Mouse (Mus musculus) forebrain, embryonic 11.5 days (tissue): ENCODE measurements around the gene Pop5. TPM values are rescaled to one million over a fixed set of nuclear protein-coding genes. Genes with fewer than 3 reads are reported as not detected.

ENCODE experiments used
- ATAC-seq: fragments of 200-750 bp; cut with Nextera tagmentation; replicated peaks from 2 replicates; pipeline ENCODE4 v1.8.0; 2017; ENCODE audit warnings: moderate TSS enrichment; ENCODE audit not compliant: low FRiP score
- DNase-seq: peaks from one replicate; pipeline ENCODE4 v3.0.0-alpha.2; 2017; ENCODE audit warnings: low spot score
- H3K27ac ChIP-seq: fragments of 300-500 bp; sonication (generic); 2 replicates; pipeline ENCODE4 v1.5.1; 2014; ENCODE audit warnings: low read depth, low read length
- H3K27me3 ChIP-seq: fragments of 300-500 bp; sonication (generic); 2 replicates; pipeline ENCODE4 v1.6.1; 2014; ENCODE audit warnings: mild to moderate bottlenecking, low read length, mixed read lengths; ENCODE audit not compliant: control insufficient read depth, insufficient read depth
- H3K36me3 ChIP-seq: fragments of 300-500 bp; sonication (generic); 2 replicates; pipeline ENCODE4 v1.6.1; 2014; ENCODE audit warnings: mild to moderate bottlenecking, low read length, moderate library complexity, mixed read lengths; ENCODE audit not compliant: control insufficient read depth, insufficient read depth
- H3K4me1 ChIP-seq: fragments of 300-500 bp; sonication (generic); replicated peaks from 2 replicates; pipeline ENCODE4 v1.6.1; 2014; ENCODE audit warnings: low read length, mixed read lengths; ENCODE audit not compliant: control insufficient read depth, insufficient read depth
- H3K4me2 ChIP-seq: fragments of 300-500 bp; sonication (generic); 2 replicates; pipeline ENCODE4 v1.6.1; 2014; ENCODE audit warnings: low read depth, mild to moderate bottlenecking, low read length, moderate library complexity, mixed read lengths; ENCODE audit not compliant: severe bottlenecking
- H3K4me3 ChIP-seq: fragments of 300-500 bp; sonication (generic); 2 replicates; pipeline ENCODE4 v1.5.1; 2014; ENCODE audit warnings: low read depth, low read length
- H3K9ac ChIP-seq: fragments of 300-500 bp; sonication (generic); 2 replicates; pipeline ENCODE4 v1.6.1; 2014; ENCODE audit warnings: low read length
- H3K9me3 ChIP-seq: fragments of 300-500 bp; sonication (generic); 2 replicates; pipeline ENCODE4 v1.6.1; 2016; ENCODE audit warnings: low read length, mixed read lengths; ENCODE audit not compliant: control insufficient read depth
- WGBS: fragments of 180-500 bp; shearing (Covaris S2); extraction: QIAGEN DNeasy Blood & Tissue Kit; methylation state at CpG from one replicate; pipeline ENCODE4 v1.1.7; 2014; 5-methylcytosine and 5-hydroxymethylcytosine counted together
- polyA plus RNA-seq: library from polyadenylated mRNA; unstranded; fragments of >200 nt; fragmentation: Nextera tagmentation; extraction: Ambion mirVana; gene quantifications from 2 replicates; pipeline ENCODE4 v1.2.1, GENCODE M21; 2014

Gene Pop5
- polyA plus RNA-seq, 1 experiment from 2014 or later = 105 TPM

- 0 out of 2 replicates have a peak, but pooled peaks have one; percentile 42 for ATAC-seq
- peak; percentile 75 for DNase-seq
- Histone ChIP-seq H3K4me2 (peak overlapping the region; percentile 100), H3K27ac (no peak overlapping the region), H3K27me3 (peaks cover 53% of the 10 kb centered on the region), H3K9me3 (no peaks in the 10 kb centered on the region), H3K4me1 (peaks cover 14% of the 10 kb centered on the region), H3K9ac (peak overlapping the region; percentile 63), H3K36me3 (no peaks in the 10 kb centered on the region), H3K4me3 (peak overlapping the region; percentile 64)
- WGBS = under 1% methylated on average over 34 of the region's 34 CpGs
Measured at GRCm38 (mm10) chr5:115193226-115193625, 42.4 kb upstream of the Pop5 start.

GRCm38 (mm10) chr5:115193669-115194625, 41.7 kb upstream of the Pop5 start, which contains the start of gene Cabp1:
TSS of gene Cabp1 (minus strand) at chr5:115194381.
- DNase-seq (peak; percentile 88), ATAC-seq (peak; percentile 60)
- peak within 1 kb of the TSS; percentile 100 for H3K4me2 ChIP-seq
- no peaks in the 10 kb centered on the region for H3K9me3 ChIP-seq
- no peak within 1 kb of the TSS for H3K27ac ChIP-seq
- under 1% methylated on average over 88 of the region's 116 CpGs for WGBS
- no peaks in the 10 kb centered on the region for H3K36me3 ChIP-seq
- H3K27me3 ChIP-seq = peaks cover 53% of the 10 kb centered on the region
- H3K4me3 ChIP-seq = peak within 1 kb of the TSS; percentile 64
- peak within 1 kb of the TSS; percentile 63 for H3K9ac ChIP-seq
- peaks cover 14% of the 10 kb centered on the region for H3K4me1 ChIP-seq

GRCm38 (mm10) chr5:115194626-115195221, 40.9 kb upstream of the Pop5 start:
- peak overlapping the region; percentile 63 for H3K9ac ChIP-seq
- no peaks in the 10 kb centered on the region; the same call in 1 of the 2 replicates for H3K9me3 ChIP-seq
- peaks cover 14% of the 10 kb centered on the region for H3K4me1 ChIP-seq
- ATAC-seq (peak; percentile 42), DNase-seq (no peak)
- H3K4me2 ChIP-seq = peak overlapping the region; percentile 100
- peak overlapping the region; percentile 64 for H3K4me3 ChIP-seq
- H3K36me3 ChIP-seq = no peaks in the 10 kb centered on the region
- 7% methylated on average over 12 of the region's 12 CpGs for WGBS
- no peak overlapping the region for H3K27ac ChIP-seq
- peaks cover 53% of the 10 kb centered on the region for H3K27me3 ChIP-seq

- H3K36me3 ChIP-seq = no peaks in the 10 kb centered on the region
- H3K4me2 ChIP-seq = peak overlapping the region; percentile 55
- 0 out of 2 replicates have a peak overlapping the region, but pooled peaks have one; percentile 0 for H3K27ac ChIP-seq
- DNase-seq = no peak
- 11% methylated on average over 23 of the region's 23 CpGs for WGBS
- peak overlapping the region; percentile 22 for H3K4me3 ChIP-seq
- H3K9ac ChIP-seq = peak overlapping the region; percentile 61
- ATAC-seq = peak; percentile 39; the same call in 1 of the 2 replicates
- H3K9me3 ChIP-seq = no peaks in the 10 kb centered on the region; the same call in 1 of the 2 replicates
- H3K4me1 ChIP-seq = peaks cover 6% of the 10 kb centered on the region
- peaks cover 6% of the 10 kb centered on the region for H3K27me3 ChIP-seq
Measured at GRCm38 (mm10) chr5:115203735-115204561, 31.7 kb upstream of the Pop5 start.

GRCm38 (mm10) chr5:115204562-115205311, 30.9 kb upstream of the Pop5 start:
- DNase-seq = peak; percentile 81
- Histone ChIP-seq H3K9me3 (no peaks in the 10 kb centered on the region), H3K4me3 (peak overlapping the region; percentile 22), H3K4me1 (peaks cover 6% of the 10 kb centered on the region), H3K27me3 (peaks cover 6% of the 10 kb centered on the region), H3K4me2 (peak overlapping the region; percentile 55), H3K9ac (peak overlapping the region; percentile 61), H3K27ac (peak overlapping the region; percentile 0; the same call in 1 of the 2 replicates), H3K36me3 (no peaks in the 10 kb centered on the region)
- 5% methylated on average over 31 of the region's 31 CpGs for WGBS
- peak; percentile 72; the same call in 1 of the 2 replicates for ATAC-seq

GRCm38 (mm10) chr5:115207244-115207643, 28.4 kb upstream of the Pop5 start:
- 61% methylated on average over 5 of the region's 5 CpGs for WGBS

GRCm38 (mm10) chr5:115207892-115208291, 27.7 kb upstream of the Pop5 start:
- DNase-seq (no peak), ATAC-seq (no peak)
- Histone ChIP-seq H3K27me3 (peaks cover 6% of the 10 kb centered on the region), H3K9me3 (no peaks in the 10 kb centered on the region), H3K4me3 (no peak overlapping the region), H3K9ac (no peak overlapping the region), H3K36me3 (no peaks in the 10 kb centered on the region), H3K4me2 (no peak overlapping the region), H3K27ac (no peak overlapping the region), H3K4me1 (peaks cover 6% of the 10 kb centered on the region)
- WGBS = 10% methylated on average over 14 of the region's 16 CpGs

More at GRCm38 (mm10) chr5:115207244-115207643, 28.4 kb upstream of the Pop5 start:
- Histone ChIP-seq H3K36me3 (no peaks in the 10 kb centered on the region), H3K4me1 (peaks cover 6% of the 10 kb centered on the region), H3K4me2 (no peak overlapping the region), H3K9ac (no peak overlapping the region), H3K27ac (no peak overlapping the region), H3K9me3 (no peaks in the 10 kb centered on the region), H3K27me3 (peaks cover 6% of the 10 kb centered on the region), H3K4me3 (no peak overlapping the region)
- DNase-seq (no peak), ATAC-seq (no peak)
